Mouse (Mus musculus) cortical plate, adult 2 months (tissue): ENCODE data around the gene Tbkbp1.

Experiments used
- CTCF ChIP-seq: fragments of 200-500 bp; IDR thresholded peaks from 2 replicates; pipeline ENCODE4 v1.5.1; 2011; ENCODE audit warnings: mild to moderate bottlenecking, control low read depth, low read length; ENCODE audit not compliant: insufficient read depth; ENCODE audit errors: extremely low read depth
- POLR2A ChIP-seq: fragments of 200-500 bp; IDR thresholded peaks from 2 replicates; pipeline ENCODE4 v1.6.1; 2011; ENCODE audit warnings: mild to moderate bottlenecking, low read length, control low read depth; ENCODE audit not compliant: insufficient read depth; ENCODE audit errors: extremely low read depth

DNA sequence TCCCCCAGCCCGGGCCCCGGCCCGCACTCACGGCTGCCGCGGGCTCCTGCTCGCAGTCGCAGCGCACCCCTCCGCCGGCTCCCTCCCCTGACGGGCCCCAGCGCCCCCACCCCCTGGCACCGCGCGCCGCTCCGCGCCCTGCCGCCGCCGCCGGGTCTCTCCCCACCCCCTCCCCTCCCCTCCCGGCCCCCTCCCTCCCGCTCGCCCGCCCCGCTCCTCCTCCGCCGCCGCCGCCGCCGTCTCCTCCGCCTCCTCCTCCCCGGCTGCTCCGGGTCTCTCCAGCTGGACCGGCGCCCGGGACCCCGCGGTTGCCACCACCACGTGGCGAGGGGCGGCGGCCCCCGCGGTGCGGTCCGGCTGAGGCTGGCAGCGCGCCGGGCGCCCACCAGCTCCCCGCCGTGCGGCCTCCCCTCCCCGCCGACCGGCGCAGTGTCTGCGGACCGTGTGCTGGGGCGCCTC, at the start of gene Tbkbp1:
- TF ChIP-seq CTCF, result no peak
- TF ChIP-seq POLR2A, result no peak
